15 mouse cellular contexts compared by ENCODE assay signal in genomic region chr8:88139256-88139655, GRCm38 (mm10). TPM values are rescaled to one million over a fixed set of nuclear protein-coding genes. Genes with fewer than 3 reads are reported as not detected.
DNase-seq lines count a peak whose midpoint lies in the region; ATAC-seq and TF ChIP-seq lines count a peak whose summit lies in the region.
"Had no signal": no experiment of that assay in that cellular context is flagged by ENCODE, and none has a peak within 500 bp of the region (broad histone marks: within the 10 kb centered on the region; RNA-seq: fewer than 3 reads in every experiment).

No protein-coding gene starts in this region.

- H3K4me3 ChIP-seq in hindbrain, embryonic 10.5 days, result peak overlapping the region; percentile 89; the same call in 1 of the 2 replicates
- H3K4me3 ChIP-seq in hindbrain, embryonic 16.5 days (ENCODE audit: low read length), result no peak overlapping the region
- no peak overlapping the region; a peak in 1 of 4 replicates for H3K4me3 ChIP-seq in MEL (ENCODE audit: control insufficient read depth in 1 of 2, insufficient read depth in 1 of 2, low read depth in 2 of 2, low read length in 2 of 2)

- H3K27ac ChIP-seq in hindbrain, embryonic 10.5 days, result no peak overlapping the region
- H3K27ac ChIP-seq in hindbrain, embryonic 16.5 days (ENCODE audit: low read depth, low read length), result no peak overlapping the region
- no peak overlapping the region for H3K27ac ChIP-seq in MEL (ENCODE audit: control insufficient read depth, low read depth, low read length)
- H3K27ac ChIP-seq: limb, embryonic 13.5 days had no signal

- no peak overlapping the region for H3K9ac ChIP-seq in hindbrain, embryonic 16.5 days (ENCODE audit: low read depth, low read length)
- no peak overlapping the region for H3K9ac ChIP-seq in MEL (ENCODE audit: control insufficient read depth, low read depth, low read length, poor library complexity, severe bottlenecking)

- H3K79me2 ChIP-seq in MEL (ENCODE audit: control insufficient read depth, insufficient read depth, low read length, poor library complexity), result peaks cover 34% of the 10 kb centered on the region

- H3K9me3 ChIP-seq in hindbrain, embryonic 10.5 days, result no peaks in the 10 kb centered on the region
- H3K9me3 ChIP-seq in hindbrain, embryonic 16.5 days (ENCODE audit: control insufficient read depth, low read length), result no peaks in the 10 kb centered on the region
- H3K9me3 ChIP-seq in MEL (replicated peaks; ENCODE audit: insufficient read depth, low read length), result no peaks in the 10 kb centered on the region
- H3K9me3 ChIP-seq: limb, embryonic 13.5 days had no signal

- no peak for TF ChIP-seq RAD21 in MEL (IDR thresholded peaks at IDR 0.05; ENCODE audit: low read depth, low read length)

- 93% methylated on average over 3 of the region's 3 CpGs for WGBS in hindbrain, embryonic 10.5 days
- WGBS in hindbrain, embryonic 16.5 days, result 84% methylated on average over 3 of the region's 3 CpGs

- peaks cover 72% of the 10 kb centered on the region for H3K36me3 ChIP-seq in hindbrain, embryonic 10.5 days
- peaks cover 12% of the 10 kb centered on the region for H3K36me3 ChIP-seq in hindbrain, embryonic 16.5 days (ENCODE audit: control insufficient read depth, insufficient read depth, low read length)
- peaks cover 9 to 31% of the 10 kb centered on the region in 2 experiments for H3K36me3 ChIP-seq in MEL (ENCODE audit: control insufficient read depth in 1 of 2, insufficient read depth in 2 of 2, low read length in 2 of 2)

- TF ChIP-seq POLR2A in MEL (IDR thresholded peaks at IDR 0.05; ENCODE audit: control insufficient read depth in 1 of 2, insufficient read depth in 1 of 2, low read depth in 1 of 2, low read length in 2 of 2, poor library complexity in 1 of 2), result no peak

- no peak for ATAC-seq in hindbrain, embryonic 16.5 days

- peaks cover 18% of the 10 kb centered on the region for H3K4me1 ChIP-seq in hindbrain, embryonic 10.5 days (replicated peaks)
- H3K4me1 ChIP-seq in hindbrain, embryonic 16.5 days (ENCODE audit: control insufficient read depth, insufficient read depth, low read depth, low read length), result peaks cover 11% of the 10 kb centered on the region
- H3K4me1 ChIP-seq in MEL (ENCODE audit: control insufficient read depth in 1 of 2, insufficient read depth in 2 of 2, low read length in 2 of 2), result peaks cover 0 to 8% of the 10 kb centered on the region in 2 experiments; a peak in 3 of 4 replicates

- no peaks in the 10 kb centered on the region for H3K27me3 ChIP-seq in hindbrain, embryonic 10.5 days (ENCODE audit: insufficient read depth, poor library complexity, severe bottlenecking)
- no peaks in the 10 kb centered on the region for H3K27me3 ChIP-seq in hindbrain, embryonic 16.5 days (replicated peaks; ENCODE audit: control insufficient read depth, insufficient read depth, low read length)
- H3K27me3 ChIP-seq in MEL (ENCODE audit: control insufficient read depth in 1 of 2, insufficient read depth in 2 of 2, low read length in 2 of 2), result no peaks in the 10 kb centered on the region
- H3K27me3 ChIP-seq: limb, embryonic 13.5 days had no signal

- no peak for DNase-seq in hindbrain, embryonic 10.5 days (ENCODE audit: low spot score)
- DNase-seq in 416B (ENCODE audit: low read depth) (peak; percentile 62), MEL (ENCODE audit: low read depth, low spot score) (peak; percentile 64)
- peak; percentile 56 for DNase-seq in induced T-regulatory cell, adult 2 months (ENCODE audit: low read depth)
- DNase-seq in cerebellum, adult 9-10 months, result no peak
- no peak for DNase-seq in ovary, postnatal 36 days (ENCODE audit: low spot score)
- DNase-seq in cerebellum, adult 18-20 months, result no peak
- DNase-seq: adrenal gland, postnatal 25 days; embryo, embryonic 11 days; gastrocnemius, postnatal 36 days; kidney, adult 18-20 months; kidney, postnatal 4 days; thymus, postnatal 14 days had no signal

- no peak overlapping the region for H3K4me2 ChIP-seq in hindbrain, embryonic 16.5 days (ENCODE audit: low read length)

- TF ChIP-seq CTCF in MEL (IDR thresholded peaks at IDR 0.05 in 2 of 3, conservative IDR thresholded peaks at IDR 0.05 in 1 of 3; ENCODE audit: control insufficient read depth in 1 of 3, insufficient read depth in 1 of 3, low read depth in 2 of 3, low read length in 3 of 3, poor library complexity in 1 of 3, severe bottlenecking in 1 of 3), result no peak

- TF ChIP-seq EP300 in MEL (IDR thresholded peaks at IDR 0.05; ENCODE audit: low read depth in 1 of 2, low read length in 2 of 2), result no peak

TF ChIP-seq in MEL, 35 proteins besides CTCF, POLR2A, EP300 and RAD21:
- TF ChIP-seq GABPA (IDR thresholded peaks at IDR 0.05; ENCODE audit: low read depth, low read length) (no peak), SIN3A (IDR thresholded peaks at IDR 0.05; ENCODE audit: low read length) (no peak), NRF1 (IDR thresholded peaks at IDR 0.05; ENCODE audit: insufficient read depth, low read depth, low read length, poor library complexity, severe bottlenecking) (0 out of 2 replicates have a peak, but pooled peaks have one; percentile 4), USF1 (IDR thresholded peaks at IDR 0.05; ENCODE audit: low read depth, low read length) (no peak), MAFK (IDR thresholded peaks at IDR 0.05; ENCODE audit: borderline replicate concordance, low read depth, low read length) (no peak), ETS1 (IDR thresholded peaks at IDR 0.05; ENCODE audit: low read depth, low read length) (no peak), MYC (IDR thresholded peaks at IDR 0.05; ENCODE audit: low read depth, low read length) (0 out of 2 replicates have a peak, but pooled peaks have one; percentile 16), KAT2A (conservative IDR thresholded peaks at IDR 0.05; ENCODE audit: low read depth, low read length) (no peak), HCFC1 (IDR thresholded peaks at IDR 0.05; ENCODE audit: low read depth, low read length) (no peak)

RNA-seq across cellular contexts. Expression of gene Heatr3, which starts 1.6 kb away (rescaled TPM):
- 42.0 and 47.0 TPM in 2 replicates for polyA plus RNA-seq in hindbrain, embryonic 10.5 days (2016; fragmentation: Nextera tagmentation; extraction: Ambion mirVana)
- polyA plus RNA-seq in hindbrain, embryonic 16.5 days (2015; fragmentation: Nextera tagmentation; extraction: Ambion mirVana), result 34.2 and 37.7 TPM in 2 replicates
- 52.9 and 60.3 TPM in 2 replicates for total RNA-seq in MEL (2012; rRNA removed)
- 10 to 100 TPM in 1 of 2 experiments, not detected in 1; 59.6 TPM for polyA plus RNA-seq in MEL (2012; ENCODE audit: insufficient read depth in 1 of 2, insufficient read length in 2 of 2, low read depth in 1 of 2, low replicate concordance in 2 of 2, missing spikeins in 1 of 2)

RNA-seq across cellular contexts. Expression of gene Cnep1r1, which starts 20.7 kb away (rescaled TPM):
- 45.3 and 49.3 TPM in 2 replicates for polyA plus RNA-seq in hindbrain, embryonic 10.5 days (2016; fragmentation: Nextera tagmentation; extraction: Ambion mirVana)
- 39.7 and 42.6 TPM in 2 replicates for polyA plus RNA-seq in hindbrain, embryonic 16.5 days (2015; fragmentation: Nextera tagmentation; extraction: Ambion mirVana)
- 12.1 and 12.8 TPM in 2 replicates for total RNA-seq in MEL (2012; rRNA removed)
- 10 to 100 TPM in 1 of 2 experiments, not detected in 1; 31.2 TPM for polyA plus RNA-seq in MEL (2012; ENCODE audit: insufficient read depth in 1 of 2, insufficient read length in 2 of 2, low read depth in 1 of 2, low replicate concordance in 2 of 2, missing spikeins in 1 of 2)

RNA-seq across cellular contexts. Expression of gene Tent4b, which starts 59.8 kb away (rescaled TPM):
- polyA plus RNA-seq in hindbrain, embryonic 10.5 days (2016; fragmentation: Nextera tagmentation; extraction: Ambion mirVana), result 8.1 and 10.0 TPM in 2 replicates
- polyA plus RNA-seq in hindbrain, embryonic 16.5 days (2015; fragmentation: Nextera tagmentation; extraction: Ambion mirVana), result 7.7 and 8.5 TPM in 2 replicates
- 25.9 and 28.7 TPM in 2 replicates for total RNA-seq in MEL (2012; rRNA removed)
- polyA plus RNA-seq in MEL (2012; ENCODE audit: insufficient read depth in 1 of 2, insufficient read length in 2 of 2, low read depth in 1 of 2, low replicate concordance in 2 of 2, missing spikeins in 1 of 2), result 10 to 100 TPM in 1 of 2 experiments, not detected in 1; 45.3 TPM

Comparison
In these comparisons a context has a peak if more than half of its experiments do, and no peak if none do; other contexts are left out.
1. DNase-seq: peak in 416B (single experiment), MEL (single experiment) and induced T-regulatory cell, adult 2 months (single experiment); none in hindbrain, embryonic 10.5 days (single experiment), cerebellum, adult 9-10 months (single experiment), ovary, postnatal 36 days (single experiment) and cerebellum, adult 18-20 months (0 of 2).